Mouse (Mus musculus) liver, adult 2 months (tissue): ENCODE data around the gene Myh6. TPM values are rescaled to one million over a fixed set of nuclear protein-coding genes. Genes with fewer than 3 reads are reported as not detected.
"Not testable (repeated sequence)": the region's sequence is repeated elsewhere in the genome, so short reads cannot be mapped to it uniquely, and the experiment has no call there.

Experiments used
- DNase-seq: peaks from one replicate; pipeline ENCODE4 v3.0.0-alpha.2; 2011; ENCODE audit warnings: low read depth, low spot score; ENCODE audit errors: extremely low read depth
- H3K27ac ChIP-seq: fragments of 200-500 bp; replicated peaks from 2 replicates; pipeline ENCODE4 v1.5.1; 2012; ENCODE audit warnings: low read depth, mild to moderate bottlenecking, control low read depth, inconsistent platforms, low read length; ENCODE audit not compliant: insufficient read depth
- H3K27me3 ChIP-seq: fragments of 200-500 bp; 2 replicates; pipeline ENCODE4 v1.6.1; 2012; ENCODE audit warnings: mild to moderate bottlenecking, moderate library complexity, low read length, inconsistent platforms; ENCODE audit not compliant: control insufficient read depth, insufficient read depth
- H3K36me3 ChIP-seq: fragments of 200-500 bp; 2 replicates; pipeline ENCODE4 v1.6.1; 2012; ENCODE audit warnings: low read length, inconsistent platforms; ENCODE audit not compliant: control insufficient read depth, insufficient read depth
- H3K4me1 ChIP-seq: fragments of 200-500 bp; 2 replicates; pipeline ENCODE4 v1.6.1; 2011; ENCODE audit warnings: low read length; ENCODE audit not compliant: control insufficient read depth, insufficient read depth
- H3K4me3 ChIP-seq: fragments of 200-500 bp; 2 replicates; pipeline ENCODE4 v1.5.1; 2011; ENCODE audit warnings: low read depth, mild to moderate bottlenecking, control low read depth, low read length, moderate library complexity; ENCODE audit not compliant: insufficient read depth
- H3K79me2 ChIP-seq: fragments of 200-500 bp; 2 replicates; pipeline ENCODE4 v1.6.1; 2012; ENCODE audit warnings: inconsistent platforms, mild to moderate bottlenecking, low read length, moderate library complexity; ENCODE audit not compliant: control insufficient read depth, insufficient read depth
- H3K9ac ChIP-seq: fragments of 200-500 bp; 2 replicates; pipeline ENCODE4 v1.6.1; 2012; ENCODE audit warnings: low read depth, mild to moderate bottlenecking, control low read depth, inconsistent platforms, low read length
- CTCF ChIP-seq: fragments of 200-500 bp; IDR thresholded peaks from 2 replicates; pipeline ENCODE4 v1.5.1; 2011; ENCODE audit warnings: low read depth, low read length, control low read depth
- POLR2A ChIP-seq: fragments of 200-500 bp; IDR thresholded peaks from 2 replicates; pipeline ENCODE4 v1.6.1; 2011; ENCODE audit warnings: low read length, control low read depth; ENCODE audit not compliant: insufficient read depth; ENCODE audit errors: extremely low read depth
- WGBS: fragments of 180-500 bp; shearing (Covaris S2); methylation state at CpG from one replicate; pipeline ENCODE4 v1.1.7; 2018; 5-methylcytosine and 5-hydroxymethylcytosine counted together
- polyA plus RNA-seq: library from polyadenylated mRNA; depleted of rRNA; stranded (reverse); fragments of >200 nt; gene quantifications from 2 replicates; pipeline ENCODE4 v1.2.3, GENCODE M21; 2012
- total RNA-seq: library from RNA; depleted of rRNA; stranded (reverse); fragments of >200 nt; gene quantifications from 2 replicates; pipeline ENCODE4 v1.2.3, GENCODE M21; 2014

The Myh6 gene
- total and polyA plus RNA-seq, 2 experiments = 0.02 TPM; not detected in 1

- Histone ChIP-seq H3K4me3 (no peak overlapping the region), H3K79me2 (no peaks in the 10 kb centered on the region), H3K4me1 (no peaks in the 10 kb centered on the region), H3K27ac (no peak overlapping the region), H3K36me3 (no peaks in the 10 kb centered on the region), H3K27me3 (no peaks in the 10 kb centered on the region), H3K9ac (no peak overlapping the region)
- WGBS = 56% methylated on average over 15 of the region's 15 CpGs
- DNase-seq = no peak
- TF ChIP-seq POLR2A (no peak), CTCF (no peak)
Observed at GRCm38 (mm10) chr14:54965044-54965443, 1.7 kb downstream of the Myh6 start.

- H3K9ac ChIP-seq = no peak overlapping the region
- no peak for TF ChIP-seq CTCF
- no peak for TF ChIP-seq POLR2A
Observed at GRCm38 (mm10) chr14:54963727-54964126, 3.0 kb downstream of the Myh6 start.

GRCm38 (mm10) chr14:54962714-54963113 is 4.0 kb downstream of the Myh6 start:
- Histone ChIP-seq H3K27ac (no peak overlapping the region), H3K4me3 (no peak overlapping the region), H3K36me3 (no peaks in the 10 kb centered on the region), H3K9ac (no peak overlapping the region), H3K27me3 (no peaks in the 10 kb centered on the region), H3K79me2 (no peaks in the 10 kb centered on the region), H3K4me1 (no peaks in the 10 kb centered on the region)
- WGBS = 78% methylated on average over 7 of the region's 7 CpGs
- no peak for DNase-seq
- TF ChIP-seq CTCF (no peak), POLR2A (no peak)

More at GRCm38 (mm10) chr14:54963727-54964126, 3.0 kb downstream of the Myh6 start:
- no peaks in the 10 kb centered on the region for H3K36me3 ChIP-seq
- DNase-seq = no peak
- no peak overlapping the region for H3K27ac ChIP-seq
- no peak overlapping the region for H3K4me3 ChIP-seq
- H3K79me2 ChIP-seq = no peaks in the 10 kb centered on the region
- 88% methylated on average over 11 of the region's 11 CpGs for WGBS
- no peaks in the 10 kb centered on the region for H3K27me3 ChIP-seq
- H3K4me1 ChIP-seq = no peaks in the 10 kb centered on the region

GRCm38 (mm10) chr14:54961487-54961886 is 5.2 kb downstream of the Myh6 start:
- TF ChIP-seq CTCF (no peak), POLR2A (no peak)
- WGBS = 80% methylated on average over 5 of the region's 5 CpGs
- no peaks in the 10 kb centered on the region for H3K79me2 ChIP-seq
- H3K4me1 ChIP-seq = no peaks in the 10 kb centered on the region
- DNase-seq = no peak
- H3K27ac ChIP-seq = no peak overlapping the region
- H3K9ac ChIP-seq = no peak overlapping the region
- no peaks in the 10 kb centered on the region for H3K27me3 ChIP-seq
- no peaks in the 10 kb centered on the region for H3K36me3 ChIP-seq
- no peak overlapping the region for H3K4me3 ChIP-seq

- no peaks in the 10 kb centered on the region for H3K27me3 ChIP-seq
- 70% methylated on average over 10 of the region's 10 CpGs for WGBS
- H3K79me2 ChIP-seq = no peaks in the 10 kb centered on the region
- no peak overlapping the region for H3K27ac ChIP-seq
- H3K4me1 ChIP-seq = no peaks in the 10 kb centered on the region
- no peak for DNase-seq
- no peak overlapping the region for H3K4me3 ChIP-seq
- no peak for TF ChIP-seq POLR2A
- no peaks in the 10 kb centered on the region for H3K36me3 ChIP-seq
- no peak overlapping the region for H3K9ac ChIP-seq
Observed at GRCm38 (mm10) chr14:54960769-54961168, 6.0 kb downstream of the Myh6 start.

GRCm38 (mm10) chr14:54959853-54960613 is 6.7 kb downstream of the Myh6 start:
- not testable (repeated sequence) for DNase-seq, H3K4me3 ChIP-seq, H3K4me1 ChIP-seq, H3K27ac ChIP-seq, H3K36me3 ChIP-seq, H3K79me2 ChIP-seq, H3K9ac ChIP-seq, H3K27me3 ChIP-seq
- WGBS = 90% methylated on average over 12 of the region's 12 CpGs
